Mouse (Mus musculus) heart, postnatal 0 days (tissue): ENCODE data around the gene Hoxd4.

Experiments
- CTCF ChIP-seq: IDR thresholded peaks from 2 replicates; pipeline ENCODE4 v1.5.1; 2016; ENCODE audit warnings: antibody characterized with exemption, control low read depth, low read depth
- EP300 ChIP-seq: IDR thresholded peaks from 2 replicates; pipeline ENCODE4 v1.6.1; 2016; ENCODE audit warnings: antibody characterized with exemption, low read depth

- no peak for TF ChIP-seq CTCF
- no peak for TF ChIP-seq EP300
These were observed 44.4 kb upstream of the Hoxd4 start for GRCm38 (mm10) chr2:74667191-74667841.
